Mouse (Mus musculus) midbrain, postnatal 0 days (tissue): ENCODE data around the gene Klb. TPM values are rescaled to one million over a fixed set of nuclear protein-coding genes. Genes with fewer than 3 reads are reported as not detected.
A peak's percentile ranks its signal among the peaks of the same experiment; 100 is the strongest.
"Not testable (repeated sequence)": the region's sequence is repeated elsewhere in the genome, so short reads cannot be mapped to it uniquely, and the experiment has no call there.

Experiments used
- ATAC-seq: fragments of 200-750 bp; cut with Nextera tagmentation; 2 replicates; pipeline ENCODE4 v1.8.0; 2017; ENCODE audit warnings: moderate number of reproducible peaks, mild to moderate bottlenecking, moderate TSS enrichment, moderate library complexity; ENCODE audit not compliant: low FRiP score
- DNase-seq: peaks from one replicate; pipeline ENCODE4 v3.0.0-alpha.2; 2015; ENCODE audit warnings: low spot score
- H3K27ac ChIP-seq: fragments of 300-500 bp; sonication (generic); 2 replicates; pipeline ENCODE4 v1.5.1; 2014; ENCODE audit warnings: low read depth, mild to moderate bottlenecking, low read length, mixed read lengths
- H3K27me3 ChIP-seq: fragments of 300-500 bp; sonication (generic); 2 replicates; pipeline ENCODE4 v1.6.1; 2014; ENCODE audit warnings: low read length, control low read depth, mixed read lengths; ENCODE audit not compliant: insufficient read depth
- H3K36me3 ChIP-seq: fragments of 300-500 bp; sonication (generic); 2 replicates; pipeline ENCODE4 v1.6.1; 2014; ENCODE audit warnings: low read length, control low read depth, mixed read lengths; ENCODE audit not compliant: insufficient read depth
- H3K4me1 ChIP-seq: fragments of 300-500 bp; sonication (generic); 2 replicates; pipeline ENCODE4 v1.6.1; 2014; ENCODE audit warnings: mild to moderate bottlenecking, control low read depth, antibody characterized with exemption, low read length, mixed read lengths; ENCODE audit not compliant: insufficient read depth
- H3K4me2 ChIP-seq: fragments of 300-500 bp; sonication (generic); 2 replicates; pipeline ENCODE4 v1.6.1; 2014; ENCODE audit warnings: low read depth, mild to moderate bottlenecking, low read length, mixed read lengths; ENCODE audit not compliant: poor library complexity, severe bottlenecking
- H3K4me3 ChIP-seq: fragments of 300-500 bp; sonication (generic); 2 replicates; pipeline ENCODE4 v1.5.1; 2014; ENCODE audit warnings: low read depth, mild to moderate bottlenecking, low read length, moderate library complexity
- H3K9ac ChIP-seq: fragments of 300-500 bp; sonication (generic); replicated peaks from 2 replicates; pipeline ENCODE4 v1.6.1; 2014; ENCODE audit warnings: mild to moderate bottlenecking, low read length, moderate library complexity, mixed read lengths; ENCODE audit not compliant: poor library complexity, severe bottlenecking
- H3K9me3 ChIP-seq: fragments of 300-500 bp; sonication (generic); 2 replicates; pipeline ENCODE4 v1.6.1; 2016; ENCODE audit warnings: low read length, control low read depth
- CTCF ChIP-seq: IDR thresholded peaks from 2 replicates; pipeline ENCODE4 v1.5.1; 2016; ENCODE audit warnings: antibody characterized with exemption, mild to moderate bottlenecking
- WGBS: fragments of 180-500 bp; shearing (Covaris S2); extraction: QIAGEN DNeasy Blood & Tissue Kit; methylation state at CpG from one replicate; pipeline ENCODE4 v1.1.7; 2014; 5-methylcytosine and 5-hydroxymethylcytosine counted together
- polyA plus RNA-seq: library from polyadenylated mRNA; unstranded; fragments of >200 nt; fragmentation: Nextera tagmentation; extraction: Ambion mirVana; gene quantifications from 2 replicates; pipeline ENCODE4 v1.2.1, GENCODE M21; 2015
- total RNA-seq: library from RNA; depleted of rRNA; stranded (reverse); fragments of >200 nt; gene quantifications from 2 replicates; pipeline ENCODE4 v1.2.3, GENCODE M21; 2014; rRNA removed

Gene Klb
- total RNA-seq (0.11 TPM in 1 of 2 replicates, not detected in the other), polyA plus RNA-seq (0.10 and 0.12 TPM in 2 replicates)

GRCm38 (mm10) chr5:65348168-65348567 lies at the start of gene Klb:
Klb (plus strand) TSS chr5:65348314.
- 41% methylated on average over 15 of the region's 15 CpGs for WGBS
- Histone ChIP-seq H3K4me2 (peak within 1 kb of the TSS; percentile 18), H3K4me3 (no peak within 1 kb of the TSS), H3K4me1 (no peaks in the 10 kb centered on the region), H3K27me3 (no peaks in the 10 kb centered on the region), H3K27ac (no peak within 1 kb of the TSS), H3K36me3 (no peaks in the 10 kb centered on the region), H3K9ac (0 out of 2 replicates have a peak within 1 kb of the TSS, but pooled peaks have one; percentile 19), H3K9me3 (no peaks in the 10 kb centered on the region)
- ATAC-seq (no peak), DNase-seq (peak; percentile 3)
- no peak for TF ChIP-seq CTCF

- not testable (repeated sequence) for DNase-seq, H3K9ac ChIP-seq, H3K27me3 ChIP-seq, H3K9me3 ChIP-seq, H3K27ac ChIP-seq, ATAC-seq, H3K4me1 ChIP-seq, H3K4me2 ChIP-seq, H3K4me3 ChIP-seq
- peaks cover 13% of the 10 kb centered on the region; the same call in 1 of the 2 replicates for H3K36me3 ChIP-seq
- 90% methylated on average over 1 of the region's 1 CpGs for WGBS
These were observed 48.5 kb upstream of the Klb start for GRCm38 (mm10) chr5:65299623-65300022.

DNA sequence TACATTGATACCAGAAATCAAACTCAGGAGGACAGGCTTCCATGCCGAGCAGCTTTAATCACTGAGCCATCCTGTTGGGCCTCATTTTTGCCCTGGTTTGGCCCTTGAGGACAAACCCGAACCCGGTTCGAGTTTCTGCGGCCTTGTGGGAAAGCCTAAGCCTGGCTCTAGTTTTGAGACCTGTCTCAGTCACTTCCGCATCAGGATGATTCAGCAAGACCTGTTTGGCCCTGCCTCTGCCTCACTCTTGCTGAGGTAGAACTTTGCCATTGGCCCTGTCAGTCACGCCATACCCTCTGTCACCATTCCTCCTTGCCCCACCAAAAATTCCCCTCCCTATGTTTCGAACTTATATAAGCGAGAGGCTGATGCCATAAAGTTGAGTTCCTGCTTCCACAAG lies 48.0 kb upstream of the Klb start:
- DNase-seq, result no peak
- Histone ChIP-seq H3K36me3 (peaks cover 13% of the 10 kb centered on the region; the same call in 1 of the 2 replicates), H3K9ac (no peak overlapping the region), H3K9me3 (no peaks in the 10 kb centered on the region), H3K27ac (no peak overlapping the region), H3K4me2 (no peak overlapping the region), H3K27me3 (no peaks in the 10 kb centered on the region), H3K4me3 (no peak overlapping the region), H3K4me1 (no peaks in the 10 kb centered on the region)
- 91% methylated on average over 9 of the region's 9 CpGs for WGBS
- ATAC-seq, result no peak
- TF ChIP-seq CTCF, result no peak

DNA sequence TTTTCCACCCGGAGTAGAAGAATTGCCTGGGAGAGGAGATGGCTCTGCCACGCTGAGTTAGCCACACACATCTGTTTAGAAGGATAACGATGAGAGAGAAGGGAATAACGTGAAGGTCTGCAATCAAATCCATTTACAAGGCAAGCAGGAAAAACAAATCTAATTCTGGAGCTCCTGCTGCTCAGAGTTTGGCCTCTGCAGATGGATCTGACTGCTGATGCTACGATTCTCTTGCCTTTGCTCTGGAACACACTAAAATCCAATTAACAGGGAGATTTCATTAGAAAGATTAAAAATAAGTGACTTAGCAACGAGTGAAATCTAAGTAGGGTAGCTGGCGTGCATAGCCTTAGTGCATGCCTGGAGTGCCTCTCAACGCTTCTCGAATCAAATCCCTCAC lies 42.6 kb upstream of the Klb start:
- H3K27ac ChIP-seq, result no peak overlapping the region
- ATAC-seq (no peak), DNase-seq (peak; percentile 2)
- 68% methylated on average over 9 of the region's 9 CpGs for WGBS
- no peak overlapping the region for H3K9ac ChIP-seq
- TF ChIP-seq CTCF, result no peak
- H3K4me2 ChIP-seq, result no peak overlapping the region
- peaks cover 11% of the 10 kb centered on the region; the same call in 1 of the 2 replicates for H3K36me3 ChIP-seq
- H3K4me3 ChIP-seq, result no peak overlapping the region
- no peaks in the 10 kb centered on the region for H3K27me3 ChIP-seq
- no peaks in the 10 kb centered on the region for H3K4me1 ChIP-seq
- H3K9me3 ChIP-seq, result no peaks in the 10 kb centered on the region

DNA sequence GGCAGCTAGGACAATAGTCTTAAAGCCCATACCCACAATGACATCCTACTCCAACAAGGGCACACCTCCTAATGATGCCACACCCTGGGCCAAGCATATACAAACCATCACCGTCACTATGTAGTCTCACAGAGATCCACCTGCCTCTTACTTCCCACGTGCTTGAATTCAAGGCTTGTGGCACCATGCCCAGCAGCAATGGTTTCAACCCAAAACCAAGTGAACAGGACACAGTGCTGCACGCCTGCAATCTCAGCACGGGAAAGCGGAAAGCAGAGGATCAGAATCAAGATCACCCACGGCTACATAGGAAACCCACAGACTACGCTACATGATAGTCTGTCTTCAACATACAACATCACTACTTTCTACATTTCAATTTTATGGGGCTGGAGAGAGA lies 39.9 kb upstream of the Klb start:
- no peak for ATAC-seq
- H3K27ac ChIP-seq, result no peak overlapping the region
- 98% methylated on average over 7 of the region's 7 CpGs for WGBS
- no peak overlapping the region for H3K4me2 ChIP-seq
- H3K9me3 ChIP-seq, result no peaks in the 10 kb centered on the region
- H3K9ac ChIP-seq, result no peak overlapping the region
- no peaks in the 10 kb centered on the region for H3K4me1 ChIP-seq
- no peak for TF ChIP-seq CTCF
- no peak for DNase-seq
- H3K4me3 ChIP-seq, result no peak overlapping the region
- H3K27me3 ChIP-seq, result no peaks in the 10 kb centered on the region
- peaks cover 4% of the 10 kb centered on the region; the same call in 1 of the 2 replicates for H3K36me3 ChIP-seq

DNA sequence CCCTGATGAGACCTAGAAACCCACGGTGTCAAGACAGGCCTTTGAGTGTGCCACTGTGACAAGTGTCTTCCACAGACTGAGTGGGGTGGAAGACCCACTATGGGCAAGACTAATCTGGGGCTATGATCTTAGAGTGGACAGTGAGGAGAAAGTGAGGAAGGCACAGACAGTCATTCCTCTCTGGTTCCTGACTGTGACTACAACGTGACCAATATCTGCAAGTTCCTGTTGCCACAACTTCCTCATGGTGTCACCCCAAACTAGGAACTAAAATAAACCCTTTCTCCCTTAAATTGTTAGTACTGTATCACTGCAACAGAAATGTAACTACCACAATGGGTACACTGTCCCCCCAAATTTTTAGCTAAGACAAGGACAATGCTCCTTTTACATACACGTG lies 39.2 kb upstream of the Klb start:
- WGBS, result over 99% methylated on average over 3 of the region's 3 CpGs
- Histone ChIP-seq H3K4me2 (no peak overlapping the region), H3K4me3 (no peak overlapping the region)

More for the DNA sequence above, 39.2 kb upstream of the Klb start:
- H3K27ac ChIP-seq, result no peak overlapping the region
- H3K36me3 ChIP-seq, result peaks cover 4% of the 10 kb centered on the region; the same call in 1 of the 2 replicates
- no peaks in the 10 kb centered on the region for H3K9me3 ChIP-seq
- H3K9ac ChIP-seq, result no peak overlapping the region
- DNase-seq, result no peak
- TF ChIP-seq CTCF, result no peak
- H3K27me3 ChIP-seq, result no peaks in the 10 kb centered on the region
- no peaks in the 10 kb centered on the region for H3K4me1 ChIP-seq
- no peak for ATAC-seq
